Mouse (Mus musculus) liver, postnatal 0 days (tissue): ENCODE measurements around the gene Naa15.

Experiments used
- CTCF ChIP-seq: sonication (generic); IDR thresholded peaks from 2 replicates; pipeline ENCODE4 v1.5.1; 2016; ENCODE audit warnings: antibody characterized with exemption, low read depth
- EP300 ChIP-seq: IDR thresholded peaks from 2 replicates; pipeline ENCODE4 v1.6.1; 2016; ENCODE audit warnings: antibody characterized with exemption, low read depth, mild to moderate bottlenecking

DNA sequence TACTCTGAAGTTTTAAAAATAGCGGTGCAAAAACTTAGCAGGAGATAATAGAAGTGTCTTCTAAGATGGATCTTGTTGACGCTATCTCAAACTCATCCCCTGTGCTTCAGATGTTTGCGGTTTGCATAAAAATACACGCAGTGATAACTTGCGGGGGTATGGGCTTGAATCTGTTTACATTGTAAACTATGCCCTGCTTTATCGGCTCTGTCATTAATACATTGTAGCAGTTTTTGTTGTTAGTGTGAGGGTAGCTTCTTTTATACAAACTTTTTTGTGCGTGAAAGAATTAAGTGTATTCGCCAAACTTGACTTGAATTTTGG lies 2.1 kb downstream of the Naa15 start:
- no peak for TF ChIP-seq CTCF
- no peak for TF ChIP-seq EP300
